Mouse (Mus musculus) embryonic facial prominence, embryonic 15.5 days (tissue): ENCODE results near the gene Kynu. TPM values are rescaled to one million over a fixed set of nuclear protein-coding genes. Genes with fewer than 3 reads are reported as not detected.

Experiments
- ATAC-seq: fragments of 200-750 bp; cut with Nextera tagmentation; 2 replicates; pipeline ENCODE4 v1.8.0; 2017; ENCODE audit warnings: low read depth, moderate TSS enrichment; ENCODE audit not compliant: insufficient number of reproducible peaks, low FRiP score, low TSS enrichment
- H3K27ac ChIP-seq: fragments of 300-500 bp; sonication (generic); replicated peaks from 2 replicates; pipeline ENCODE4 v1.5.1; 2015; ENCODE audit warnings: mild to moderate bottlenecking, inconsistent platforms
- H3K27me3 ChIP-seq: fragments of 300-500 bp; sonication (generic); 2 replicates; pipeline ENCODE4 v1.6.1; 2015; ENCODE audit warnings: inconsistent platforms
- H3K36me3 ChIP-seq: fragments of 300-500 bp; sonication (generic); 2 replicates; pipeline ENCODE4 v1.6.1; 2015; ENCODE audit warnings: mild to moderate bottlenecking, inconsistent platforms
- H3K4me1 ChIP-seq: fragments of 300-500 bp; sonication (generic); 2 replicates; pipeline ENCODE4 v1.6.1; 2015; ENCODE audit warnings: inconsistent platforms
- H3K4me2 ChIP-seq: fragments of 300-500 bp; sonication (generic); replicated peaks from 2 replicates; pipeline ENCODE4 v1.6.1; 2015; ENCODE audit warnings: mild to moderate bottlenecking, inconsistent platforms
- H3K4me3 ChIP-seq: fragments of 300-500 bp; sonication (generic); replicated peaks from 2 replicates; pipeline ENCODE4 v1.5.1; 2015; ENCODE audit warnings: mild to moderate bottlenecking, inconsistent platforms
- H3K9ac ChIP-seq: fragments of 300-500 bp; sonication (generic); 2 replicates; pipeline ENCODE4 v1.6.1; 2015; ENCODE audit warnings: inconsistent platforms
- H3K9me3 ChIP-seq: fragments of 300-500 bp; sonication (generic); replicated peaks from 2 replicates; pipeline ENCODE4 v1.6.1; 2016; ENCODE audit warnings: inconsistent platforms
- WGBS: fragments of 180-500 bp; shearing (Covaris S2); methylation state at CpG from one replicate; pipeline ENCODE4 v1.1.7; 2015; 5-methylcytosine and 5-hydroxymethylcytosine counted together
- polyA plus RNA-seq: library from polyadenylated mRNA; unstranded; fragments of >200 nt; fragmentation: Nextera tagmentation; extraction: Ambion mirVana; gene quantifications from 2 replicates; pipeline ENCODE4 v1.2.1, GENCODE M21; 2015

The Kynu gene
- polyA plus RNA-seq, 1 experiment from 2014 or later: 0.32 TPM

GRCm38 (mm10) chr2:43568406-43568805 lies 13.3 kb downstream of the Kynu start:
- Histone ChIP-seq H3K27ac (no peak overlapping the region), H3K9me3 (no peaks in the 10 kb centered on the region), H3K27me3 (no peaks in the 10 kb centered on the region), H3K4me1 (no peaks in the 10 kb centered on the region), H3K4me2 (no peak overlapping the region), H3K4me3 (no peak overlapping the region), H3K36me3 (no peaks in the 10 kb centered on the region), H3K9ac (no peak overlapping the region)
- no peak for ATAC-seq
- 53% methylated on average over 1 of the region's 1 CpGs for WGBS

GRCm38 (mm10) chr2:43573526-43573925 lies 18.4 kb downstream of the Kynu start:
- Histone ChIP-seq H3K4me1 (no peaks in the 10 kb centered on the region), H3K27me3 (no peaks in the 10 kb centered on the region), H3K4me2 (no peak overlapping the region), H3K36me3 (no peaks in the 10 kb centered on the region), H3K9me3 (no peaks in the 10 kb centered on the region), H3K27ac (no peak overlapping the region), H3K9ac (no peak overlapping the region), H3K4me3 (no peak overlapping the region)
- ATAC-seq: no peak
- WGBS: 74% methylated on average over 1 of the region's 1 CpGs

- 61% methylated on average over 8 of the region's 8 CpGs for WGBS
- ATAC-seq: no peak
- no peaks in the 10 kb centered on the region for H3K4me1 ChIP-seq
Measured at GRCm38 (mm10) chr2:43583243-43583812, 28.2 kb downstream of the Kynu start.

GRCm38 (mm10) chr2:43585508-43585907 lies 30.4 kb downstream of the Kynu start:
- no peak overlapping the region for H3K27ac ChIP-seq
- H3K9me3 ChIP-seq: no peaks in the 10 kb centered on the region
- no peaks in the 10 kb centered on the region for H3K36me3 ChIP-seq
- no peaks in the 10 kb centered on the region for H3K4me1 ChIP-seq
- H3K27me3 ChIP-seq: no peaks in the 10 kb centered on the region
- WGBS: 78% methylated on average over 3 of the region's 3 CpGs
- H3K4me2 ChIP-seq: no peak overlapping the region
- no peak overlapping the region for H3K4me3 ChIP-seq
- H3K9ac ChIP-seq: no peak overlapping the region
- ATAC-seq: no peak

More at GRCm38 (mm10) chr2:43583243-43583812, 28.2 kb downstream of the Kynu start:
- Histone ChIP-seq H3K27ac (no peak overlapping the region), H3K4me3 (no peak overlapping the region), H3K36me3 (no peaks in the 10 kb centered on the region), H3K9ac (no peak overlapping the region), H3K4me2 (no peak overlapping the region), H3K27me3 (no peaks in the 10 kb centered on the region), H3K9me3 (no peaks in the 10 kb centered on the region)

- Histone ChIP-seq H3K27ac (no peak overlapping the region), H3K36me3 (no peaks in the 10 kb centered on the region), H3K4me3 (no peak overlapping the region), H3K4me1 (no peaks in the 10 kb centered on the region), H3K4me2 (no peak overlapping the region), H3K27me3 (no peaks in the 10 kb centered on the region), H3K9me3 (no peaks in the 10 kb centered on the region), H3K9ac (no peak overlapping the region)
- whole genome bisulfite sequencing: 74% methylated on average over 2 of the region's 2 CpGs
- ATAC-seq: no peak
Measured at GRCm38 (mm10) chr2:43587832-43588231, 32.7 kb downstream of the Kynu start.

- Histone ChIP-seq H3K27me3 (no peaks in the 10 kb centered on the region), H3K4me1 (no peaks in the 10 kb centered on the region), H3K27ac (no peak overlapping the region), H3K9ac (no peak overlapping the region), H3K9me3 (no peaks in the 10 kb centered on the region), H3K36me3 (no peaks in the 10 kb centered on the region), H3K4me2 (no peak overlapping the region), H3K4me3 (no peak overlapping the region)
- 28% methylated on average over 1 of the region's 1 CpGs for WGBS
- no peak for ATAC-seq
Measured at GRCm38 (mm10) chr2:43592001-43592704, 37.0 kb downstream of the Kynu start.

GRCm38 (mm10) chr2:43613571-43613970 lies 58.4 kb downstream of the Kynu start:
- Histone ChIP-seq H3K27ac (no peak overlapping the region), H3K27me3 (no peaks in the 10 kb centered on the region), H3K4me1 (no peaks in the 10 kb centered on the region), H3K9me3 (no peaks in the 10 kb centered on the region), H3K36me3 (no peaks in the 10 kb centered on the region), H3K4me3 (no peak overlapping the region), H3K4me2 (no peak overlapping the region), H3K9ac (no peak overlapping the region)
- ATAC-seq: no peak
- 5% methylated on average over 6 of the region's 6 CpGs for WGBS

GRCm38 (mm10) chr2:43621140-43621539 lies 66.0 kb downstream of the Kynu start:
- Histone ChIP-seq H3K4me3 (no peak overlapping the region), H3K4me2 (no peak overlapping the region), H3K9ac (no peak overlapping the region), H3K27ac (no peak overlapping the region), H3K36me3 (no peaks in the 10 kb centered on the region), H3K4me1 (no peaks in the 10 kb centered on the region), H3K27me3 (no peaks in the 10 kb centered on the region), H3K9me3 (no peaks in the 10 kb centered on the region)
- ATAC-seq: no peak

- Histone ChIP-seq H3K27me3 (no peaks in the 10 kb centered on the region), H3K4me2 (no peak overlapping the region), H3K36me3 (no peaks in the 10 kb centered on the region), H3K4me3 (no peak overlapping the region), H3K27ac (no peak overlapping the region), H3K9ac (no peak overlapping the region), H3K4me1 (no peaks in the 10 kb centered on the region), H3K9me3 (no peaks in the 10 kb centered on the region)
- 0% methylated on average over 1 of the region's 1 CpGs for whole genome bisulfite sequencing
- no peak for ATAC-seq
Measured at GRCm38 (mm10) chr2:43622844-43623243, 67.7 kb downstream of the Kynu start.

- H3K4me3 ChIP-seq: no peak overlapping the region
- H3K27me3 ChIP-seq: no peaks in the 10 kb centered on the region
- no peak for ATAC-seq
- no peaks in the 10 kb centered on the region for H3K4me1 ChIP-seq
- no peaks in the 10 kb centered on the region for H3K9me3 ChIP-seq
- H3K9ac ChIP-seq: no peak overlapping the region
- no peak overlapping the region for H3K27ac ChIP-seq
- H3K4me2 ChIP-seq: no peak overlapping the region
- no peaks in the 10 kb centered on the region for H3K36me3 ChIP-seq
Measured at GRCm38 (mm10) chr2:43631786-43632185, 76.7 kb downstream of the Kynu start.

- Histone ChIP-seq H3K4me2 (no peak overlapping the region), H3K27ac (no peak overlapping the region), H3K4me1 (no peaks in the 10 kb centered on the region), H3K9me3 (no peaks in the 10 kb centered on the region), H3K4me3 (no peak overlapping the region), H3K36me3 (no peaks in the 10 kb centered on the region), H3K27me3 (no peaks in the 10 kb centered on the region), H3K9ac (no peak overlapping the region)
- ATAC-seq: no peak
Measured at GRCm38 (mm10) chr2:43636498-43636897, 81.4 kb downstream of the Kynu start.

- H3K4me3 ChIP-seq: no peak overlapping the region
- ATAC-seq: no peak
- 35% methylated on average over 2 of the region's 2 CpGs for WGBS
Measured at GRCm38 (mm10) chr2:43646962-43647361, 91.8 kb downstream of the Kynu start.

More at GRCm38 (mm10) chr2:43646962-43647361, 91.8 kb downstream of the Kynu start:
- H3K4me2 ChIP-seq: no peak overlapping the region
- no peaks in the 10 kb centered on the region for H3K36me3 ChIP-seq
- no peak overlapping the region for H3K9ac ChIP-seq
- no peak overlapping the region for H3K27ac ChIP-seq
- no peaks in the 10 kb centered on the region for H3K4me1 ChIP-seq
- no peaks in the 10 kb centered on the region for H3K9me3 ChIP-seq
- no peaks in the 10 kb centered on the region for H3K27me3 ChIP-seq
